Mouse (Mus musculus) bone marrow macrophage, adult 2 months (primary cell): ENCODE results near the gene Dcaf11. TPM values are rescaled to one million over a fixed set of nuclear protein-coding genes. Genes with fewer than 3 reads are reported as not detected.

Experiments
- H3K27ac ChIP-seq: 2 replicates; pipeline ENCODE4 v1.5.1; 2012; ENCODE audit warnings: low read depth, low read length; ENCODE audit not compliant: insufficient read depth
- H3K4me1 ChIP-seq: 2 replicates; pipeline ENCODE4 v1.6.1; 2012; ENCODE audit warnings: low read length; ENCODE audit not compliant: control insufficient read depth, insufficient read depth
- H3K4me3 ChIP-seq: 2 replicates; pipeline ENCODE4 v1.5.1; 2012; ENCODE audit warnings: mild to moderate bottlenecking, low read length, moderate library complexity; ENCODE audit not compliant: insufficient read depth
- CTCF ChIP-seq: IDR thresholded peaks from 2 replicates; pipeline ENCODE4 v1.5.1; 2012; ENCODE audit warnings: low read depth, mild to moderate bottlenecking, low read length, moderate library complexity
- POLR2A ChIP-seq: IDR thresholded peaks from 2 replicates; pipeline ENCODE4 v1.6.1; 2012; ENCODE audit warnings: mild to moderate bottlenecking, low read depth, low read length, borderline replicate concordance
- polyA plus RNA-seq: library from polyadenylated mRNA; stranded (reverse); fragments of >200 nt; gene quantifications from 2 replicates; pipeline ENCODE4 v1.2.4, GENCODE M21; 2012; ENCODE audit not compliant: missing spikeins, insufficient read depth, insufficient read length

Dcaf11 gene
- polyA plus RNA-seq, 1 experiment, result 57.0 TPM

DNA sequence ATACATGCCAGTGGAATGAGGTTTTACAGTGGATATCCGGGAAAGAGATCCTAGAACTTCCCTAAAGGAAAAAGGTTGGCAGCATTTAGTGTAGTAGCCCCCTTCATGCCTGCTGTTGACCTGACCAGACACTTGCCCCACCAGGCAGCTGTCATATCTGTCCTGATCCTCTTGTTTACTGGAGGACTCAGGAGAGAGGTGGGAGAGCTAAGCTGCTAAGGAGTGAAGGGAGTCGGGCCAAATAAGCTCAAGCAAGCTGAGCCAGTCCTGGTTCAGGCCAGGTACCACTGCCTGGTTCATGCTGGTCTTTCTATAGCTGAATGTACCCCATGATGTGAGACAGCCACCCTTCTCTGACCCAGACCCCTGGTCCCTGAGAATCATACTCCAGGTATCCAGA is 33.1 kb upstream of the Dcaf11 start:
- Histone ChIP-seq H3K4me1 (no peaks in the 10 kb centered on the region), H3K4me3 (no peak overlapping the region), H3K27ac (no peak overlapping the region)
- TF ChIP-seq CTCF, result no peak
- no peak for TF ChIP-seq POLR2A

DNA sequence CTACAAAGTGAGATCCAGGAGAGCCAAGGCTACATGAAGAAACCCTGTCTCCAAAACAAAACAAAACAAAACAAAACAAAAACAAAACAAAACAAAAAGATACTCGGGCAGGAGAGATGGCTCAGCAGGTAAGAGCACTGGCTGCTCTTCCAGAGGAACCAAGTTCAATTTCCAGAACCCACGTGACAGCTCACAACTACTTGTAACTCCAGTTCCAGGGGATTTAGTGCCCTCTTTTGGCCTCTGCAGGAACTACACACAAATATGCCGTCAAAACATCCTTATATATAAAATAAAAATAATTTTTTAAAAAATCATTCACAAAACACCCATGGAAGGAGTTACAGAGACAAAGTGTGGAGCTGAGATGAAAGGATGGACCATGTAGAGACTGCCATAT is 31.9 kb upstream of the Dcaf11 start:
- TF ChIP-seq CTCF (no peak), POLR2A (no peak)
- H3K27ac ChIP-seq, result no peak overlapping the region

DNA sequence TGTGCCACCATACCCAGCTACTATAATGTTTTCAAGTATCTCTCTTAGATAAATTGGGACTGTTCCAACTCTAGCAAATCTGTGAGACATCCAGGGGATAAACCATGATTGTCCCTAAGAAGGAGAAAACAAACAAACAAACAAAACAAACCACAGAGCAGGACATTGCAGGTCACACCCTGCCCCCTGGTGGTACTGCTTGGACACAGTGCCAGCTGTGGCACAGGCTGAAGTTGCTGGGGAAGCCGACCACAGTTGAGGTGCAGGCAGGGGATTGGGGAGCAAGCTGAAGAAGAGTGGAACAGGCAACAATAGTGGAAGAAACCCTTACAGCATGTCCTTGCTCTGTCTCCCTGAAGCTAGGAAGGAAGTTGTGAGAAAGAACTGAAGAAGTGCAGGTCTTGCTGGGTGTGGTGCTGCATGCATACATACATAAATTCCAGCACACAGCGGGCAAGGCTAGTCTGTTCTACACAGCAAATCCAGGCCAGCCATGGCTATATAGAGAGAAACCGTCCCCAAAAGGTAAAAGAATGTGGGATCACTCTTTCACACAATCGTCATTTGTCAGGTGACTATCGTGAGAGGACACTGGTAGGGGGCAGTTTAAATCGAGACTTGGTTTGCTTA is 23.6 kb upstream of the Dcaf11 start:
- Histone ChIP-seq H3K4me3 (no peak overlapping the region), H3K4me1 (peaks cover 8% of the 10 kb centered on the region), H3K27ac (no peak overlapping the region)
- TF ChIP-seq POLR2A, result no peak
- TF ChIP-seq CTCF, result peak; percentile 66

More for the DNA sequence above, 31.9 kb upstream of the Dcaf11 start:
- Histone ChIP-seq H3K4me3 (no peak overlapping the region), H3K4me1 (no peaks in the 10 kb centered on the region)

DNA sequence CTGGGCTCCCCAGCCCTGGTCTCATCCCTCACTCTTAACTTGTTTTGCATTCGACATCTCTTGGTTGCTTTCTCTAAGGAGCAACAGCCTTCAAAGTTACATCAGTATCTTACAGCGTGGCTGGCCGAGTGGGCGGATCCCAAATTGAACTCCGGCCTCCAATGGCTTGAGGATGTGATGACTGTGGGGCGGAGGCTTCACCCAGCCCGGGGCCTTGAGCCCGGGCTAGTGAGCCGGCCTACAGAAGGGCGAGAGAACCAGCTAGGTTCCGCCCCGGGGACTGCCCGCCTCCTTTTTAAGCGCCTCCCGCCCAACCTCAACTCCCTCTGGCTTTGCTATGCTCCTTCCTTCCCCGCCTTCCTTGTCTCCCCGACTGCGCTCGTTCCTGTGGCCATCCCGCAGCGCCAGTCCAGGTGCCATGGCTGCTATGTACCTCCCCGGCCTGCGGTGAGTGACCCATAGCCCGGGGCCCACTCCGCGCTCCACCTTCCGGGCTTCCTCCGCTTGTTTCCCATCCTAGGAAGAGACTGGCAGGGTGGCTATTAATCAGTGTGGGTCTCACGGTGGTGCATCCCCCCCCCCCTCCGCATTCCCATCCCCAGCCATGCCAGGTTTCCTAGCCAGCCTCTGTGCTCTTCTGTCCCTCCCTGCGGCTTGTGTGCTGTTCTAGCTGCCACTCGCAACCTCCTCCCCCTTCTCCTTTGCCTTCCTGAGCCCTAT is 19.6 kb upstream of the Dcaf11 start, which contains the start of gene Pck2:
Gene Pck2 (plus strand): TSS at position 200 of the 720 bp plus-strand sequence.
- H3K4me1 ChIP-seq, result peaks cover 19% of the 10 kb centered on the region
- peak within 1 kb of the TSS; percentile 93 for H3K4me3 ChIP-seq
- no peak for TF ChIP-seq CTCF
- no peak for TF ChIP-seq POLR2A
- H3K27ac ChIP-seq, result peak within 1 kb of the TSS; percentile 66

DNA sequence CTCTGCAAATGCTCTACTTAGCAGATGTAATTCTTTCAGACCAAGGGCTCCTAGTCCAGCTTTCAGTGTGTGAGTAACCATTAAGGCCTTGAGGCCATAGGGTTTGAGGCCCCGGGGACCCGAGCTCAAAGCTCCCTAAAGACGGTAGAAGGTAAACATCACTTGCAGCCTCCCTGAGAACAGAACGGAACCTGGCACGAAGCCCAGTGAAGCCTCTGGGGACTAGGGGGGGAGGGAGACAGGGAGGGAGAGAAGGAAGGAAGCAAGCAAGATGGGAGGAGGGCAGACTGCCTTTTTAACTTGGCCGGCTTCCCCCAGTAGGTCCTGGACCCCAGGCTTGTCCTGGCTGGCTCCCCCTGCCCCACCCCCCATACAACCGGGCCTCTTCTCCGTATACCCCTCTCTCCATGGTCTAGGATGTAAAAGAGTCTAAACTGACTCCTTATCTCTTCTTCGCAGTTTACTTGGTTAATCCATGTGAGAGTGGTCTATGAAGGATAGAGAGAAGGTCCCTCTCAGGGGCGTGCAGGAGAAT is 19.0 kb upstream of the Dcaf11 start:
- Histone ChIP-seq H3K27ac (peak overlapping the region; percentile 66), H3K4me3 (peak overlapping the region; percentile 93), H3K4me1 (peaks cover 19% of the 10 kb centered on the region)
- TF ChIP-seq POLR2A (no peak), CTCF (no peak)

DNA sequence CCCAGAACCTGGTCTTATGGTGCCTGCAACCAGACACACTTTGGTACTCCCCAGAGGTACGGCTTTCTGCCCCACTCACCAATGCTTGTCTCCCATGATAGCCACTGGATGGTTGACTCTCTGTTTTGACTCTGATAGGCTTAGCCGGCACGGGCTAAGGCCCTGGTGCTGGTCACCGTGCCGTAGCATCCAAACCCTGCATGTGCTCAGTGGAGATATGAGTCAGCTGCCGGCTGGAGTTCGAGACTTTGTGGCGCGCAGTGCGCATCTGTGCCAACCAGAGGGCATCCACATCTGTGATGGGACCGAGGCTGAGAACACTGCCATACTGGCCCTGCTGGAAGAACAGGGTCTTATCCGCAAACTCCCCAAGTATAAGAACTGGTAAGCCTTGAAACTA is 17.5 kb upstream of the Dcaf11 start:
- no peak for TF ChIP-seq POLR2A
- TF ChIP-seq CTCF, result no peak
- Histone ChIP-seq H3K4me1 (peaks cover 19% of the 10 kb centered on the region), H3K27ac (no peak overlapping the region), H3K4me3 (no peak overlapping the region)

DNA sequence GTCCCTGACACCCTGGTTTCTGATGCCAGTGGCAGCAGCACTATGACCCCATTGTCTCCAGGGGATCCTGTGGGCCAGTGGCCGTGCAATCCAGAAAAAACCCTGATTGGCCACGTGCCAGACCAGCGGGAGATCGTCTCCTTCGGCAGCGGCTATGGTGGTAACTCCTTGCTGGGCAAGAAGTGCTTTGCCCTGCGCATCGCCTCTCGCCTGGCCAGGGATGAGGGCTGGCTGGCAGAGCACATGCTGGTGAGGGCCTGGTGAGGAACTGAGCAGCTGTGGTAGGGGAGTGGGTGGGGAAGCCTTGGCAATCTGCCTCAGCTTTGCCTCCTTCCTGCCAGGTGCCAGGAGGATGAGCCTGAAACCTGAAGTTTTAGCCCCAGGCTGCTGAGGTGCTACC is 15.5 kb upstream of the Dcaf11 start:
- no peak for TF ChIP-seq POLR2A
- TF ChIP-seq CTCF, result no peak
- Histone ChIP-seq H3K4me1 (peaks cover 19% of the 10 kb centered on the region), H3K4me3 (no peak overlapping the region), H3K27ac (no peak overlapping the region)

DNA sequence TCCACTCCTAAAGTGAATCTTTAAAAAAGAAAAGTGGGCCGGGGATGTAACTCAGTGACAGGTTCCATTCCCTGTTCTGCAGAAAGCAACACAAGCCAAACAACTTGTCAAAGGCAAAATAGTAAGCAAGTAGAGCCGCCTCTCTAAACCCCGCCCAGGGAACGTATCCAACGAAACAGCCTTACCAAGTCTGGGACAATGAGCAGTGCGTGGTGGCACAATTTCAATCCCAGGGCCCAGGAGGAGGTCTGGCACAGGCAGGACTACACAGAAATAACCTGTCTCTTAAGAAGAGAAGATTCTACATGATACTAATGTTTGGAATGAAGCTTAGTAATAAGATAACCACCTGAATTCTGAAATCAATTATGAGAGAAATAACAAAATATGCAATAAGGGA is 9.6 kb upstream of the Dcaf11 start:
- peaks cover 10% of the 10 kb centered on the region for H3K4me1 ChIP-seq
- no peak overlapping the region for H3K27ac ChIP-seq
- no peak for TF ChIP-seq CTCF
- TF ChIP-seq POLR2A, result no peak
- H3K4me3 ChIP-seq, result no peak overlapping the region

DNA sequence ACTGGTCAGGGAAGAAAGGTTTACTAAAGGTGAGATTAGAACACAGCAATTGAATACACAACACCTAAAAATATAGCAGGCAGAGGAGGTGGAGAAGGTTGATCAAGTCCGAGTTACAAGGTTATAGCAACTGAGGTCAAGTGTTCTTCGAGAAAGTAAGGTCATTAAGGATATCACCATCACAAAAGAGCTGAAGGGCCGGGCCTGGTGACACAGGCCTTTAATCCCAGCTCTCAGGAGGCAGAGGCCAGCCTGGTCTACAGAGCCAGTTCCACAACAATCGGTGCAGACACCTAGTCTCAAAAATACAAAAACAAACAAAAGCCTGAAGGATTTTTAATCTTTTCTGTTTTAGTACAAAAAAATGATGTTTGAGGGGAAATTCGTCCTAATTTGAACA is 8.5 kb upstream of the Dcaf11 start:
- peaks cover 14% of the 10 kb centered on the region for H3K4me1 ChIP-seq
- H3K27ac ChIP-seq, result no peak overlapping the region
- no peak for TF ChIP-seq POLR2A
- TF ChIP-seq CTCF, result no peak
- H3K4me3 ChIP-seq, result no peak overlapping the region

DNA sequence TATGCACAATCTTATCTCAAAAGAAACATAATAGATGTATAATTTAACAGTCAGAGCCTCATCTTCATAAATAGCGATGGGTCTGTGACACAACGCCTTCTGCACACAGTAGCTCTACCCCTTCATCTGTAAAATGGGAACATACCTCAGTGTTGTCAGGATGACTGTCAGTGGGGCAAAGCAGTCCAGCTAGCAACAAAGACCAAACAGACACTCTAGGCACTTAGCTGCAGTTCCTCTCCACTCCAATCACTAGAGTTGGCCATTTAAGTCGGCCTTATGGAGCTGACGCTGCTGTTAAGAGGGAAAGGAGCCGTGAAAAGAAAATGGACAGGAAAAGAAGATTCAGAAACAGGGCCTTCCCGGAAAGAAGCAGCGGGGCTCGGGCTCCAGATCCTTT is 8.0 kb upstream of the Dcaf11 start:
- Histone ChIP-seq H3K27ac (no peak overlapping the region), H3K4me3 (no peak overlapping the region), H3K4me1 (peaks cover 18% of the 10 kb centered on the region)
- TF ChIP-seq CTCF, result no peak
- no peak for TF ChIP-seq POLR2A
